Mouse (Mus musculus) neural tube, embryonic 12.5 days (tissue): ENCODE results near the gene Rasl11a. TPM values are rescaled to one million over a fixed set of nuclear protein-coding genes. Genes with fewer than 3 reads are reported as not detected.
"Not testable (repeated sequence)": the region's sequence is repeated elsewhere in the genome, so short reads cannot be mapped to it uniquely, and the experiment has no call there.

ENCODE experiments used
- ATAC-seq: fragments of 200-750 bp; cut with Nextera tagmentation; 2 replicates; pipeline ENCODE4 v1.8.0; 2017; ENCODE audit warnings: low read depth, mild to moderate bottlenecking, moderate TSS enrichment, moderate library complexity; ENCODE audit not compliant: low FRiP score
- H3K27ac ChIP-seq: fragments of 300-500 bp; sonication (generic); 2 replicates; pipeline ENCODE4 v1.5.1; 2016
- H3K27me3 ChIP-seq: fragments of 300-500 bp; sonication (generic); replicated peaks from 2 replicates; pipeline ENCODE4 v1.6.1; 2016; ENCODE audit warnings: mild to moderate bottlenecking
- H3K36me3 ChIP-seq: fragments of 300-500 bp; sonication (generic); 2 replicates; pipeline ENCODE4 v1.6.1; 2016; ENCODE audit warnings: mild to moderate bottlenecking
- H3K4me1 ChIP-seq: fragments of 300-500 bp; sonication (generic); 2 replicates; pipeline ENCODE4 v1.6.1; 2016
- H3K4me2 ChIP-seq: fragments of 300-500 bp; sonication (generic); replicated peaks from 2 replicates; pipeline ENCODE4 v1.6.1; 2016; ENCODE audit warnings: mild to moderate bottlenecking
- H3K4me3 ChIP-seq: fragments of 300-500 bp; sonication (generic); 2 replicates; pipeline ENCODE4 v1.5.1; 2016
- H3K9ac ChIP-seq: fragments of 300-500 bp; sonication (generic); 2 replicates; pipeline ENCODE4 v1.6.1; 2016; ENCODE audit warnings: mild to moderate bottlenecking
- H3K9me3 ChIP-seq: fragments of 300-500 bp; sonication (generic); 2 replicates; pipeline ENCODE4 v1.6.1; 2016; ENCODE audit warnings: mild to moderate bottlenecking
- WGBS: fragments of 180-500 bp; shearing (Covaris S2); methylation state at CpG from one replicate; pipeline ENCODE4 v1.1.7; 2016; 5-methylcytosine and 5-hydroxymethylcytosine counted together
- polyA plus RNA-seq: library from polyadenylated mRNA; unstranded; fragments of >200 nt; fragmentation: Nextera tagmentation; extraction: Ambion mirVana; gene quantifications from 2 replicates; pipeline ENCODE4 v1.2.1, GENCODE M21; 2016

Rasl11a gene
- polyA plus RNA-seq, 1 experiment from 2014 or later: 23.4 TPM

DNA sequence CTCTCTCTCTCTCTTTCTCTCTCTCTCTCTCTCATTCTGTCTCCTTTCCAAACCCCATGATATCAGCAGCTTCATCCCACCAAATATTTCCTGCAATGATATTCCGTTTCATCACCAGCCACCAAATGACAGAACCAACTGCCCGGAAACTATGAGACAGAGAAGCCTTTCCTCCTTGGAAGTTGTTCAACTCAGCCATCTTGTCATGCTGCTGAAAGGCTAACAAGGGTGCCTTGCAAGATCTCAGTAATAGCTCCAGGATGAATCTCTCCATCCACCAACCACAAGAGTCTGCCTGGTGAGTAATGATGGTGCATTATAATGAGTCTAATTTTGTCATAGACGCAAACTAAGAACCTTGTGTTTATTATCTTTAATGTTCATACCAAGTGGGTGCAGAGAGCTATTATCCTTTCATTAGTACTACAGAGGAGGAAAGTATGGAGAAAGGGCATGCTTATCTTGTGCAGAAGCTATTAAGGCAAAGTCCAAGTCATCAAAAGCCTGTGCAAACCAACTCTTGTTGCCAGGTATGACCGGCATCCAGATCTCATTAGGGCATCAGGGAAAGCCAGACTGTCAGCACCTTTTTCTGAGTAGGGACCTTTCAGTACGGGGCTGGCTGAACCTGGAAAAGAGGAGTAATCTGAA lies 28.2 kb downstream of the Rasl11a start:
- H3K4me2 ChIP-seq: no peak overlapping the region
- no peaks in the 10 kb centered on the region for H3K27me3 ChIP-seq
- 0 out of 2 replicates have a peak, but pooled peaks cover 4% of the 10 kb centered on the region for H3K4me1 ChIP-seq
- no peak overlapping the region for H3K9ac ChIP-seq
- no peaks in the 10 kb centered on the region for H3K9me3 ChIP-seq
- H3K4me3 ChIP-seq: no peak overlapping the region
- ATAC-seq: no peak
- no peaks in the 10 kb centered on the region for H3K36me3 ChIP-seq
- no peak overlapping the region for H3K27ac ChIP-seq
- 96% methylated on average over 5 of the region's 5 CpGs for WGBS

DNA sequence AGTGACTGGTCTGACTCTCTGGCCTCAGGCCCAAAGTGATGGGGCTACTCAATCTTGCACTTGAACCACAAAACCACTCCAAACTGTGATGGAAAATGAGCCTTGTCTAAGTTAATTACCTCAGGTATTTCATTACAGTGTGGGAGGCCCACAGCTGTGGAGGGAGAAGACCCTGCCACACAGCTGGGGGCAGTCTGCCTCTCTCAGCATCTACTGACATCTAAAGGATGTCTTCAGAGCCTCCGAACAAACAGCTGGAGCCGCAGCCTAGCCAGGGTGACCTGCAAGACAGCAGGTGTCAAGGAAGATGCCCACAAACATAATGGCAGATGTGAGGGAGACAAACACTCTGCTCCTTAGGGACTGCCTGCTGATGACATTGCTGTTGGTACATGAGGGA lies 31.2 kb downstream of the Rasl11a start:
- Histone ChIP-seq H3K27me3 (no peaks in the 10 kb centered on the region), H3K9ac (no peak overlapping the region), H3K4me2 (no peak overlapping the region), H3K9me3 (no peaks in the 10 kb centered on the region), H3K27ac (no peak overlapping the region), H3K36me3 (no peaks in the 10 kb centered on the region), H3K4me1 (no peaks in the 10 kb centered on the region), H3K4me3 (no peak overlapping the region)
- no peak for ATAC-seq
- WGBS: 62% methylated on average over 2 of the region's 2 CpGs

DNA sequence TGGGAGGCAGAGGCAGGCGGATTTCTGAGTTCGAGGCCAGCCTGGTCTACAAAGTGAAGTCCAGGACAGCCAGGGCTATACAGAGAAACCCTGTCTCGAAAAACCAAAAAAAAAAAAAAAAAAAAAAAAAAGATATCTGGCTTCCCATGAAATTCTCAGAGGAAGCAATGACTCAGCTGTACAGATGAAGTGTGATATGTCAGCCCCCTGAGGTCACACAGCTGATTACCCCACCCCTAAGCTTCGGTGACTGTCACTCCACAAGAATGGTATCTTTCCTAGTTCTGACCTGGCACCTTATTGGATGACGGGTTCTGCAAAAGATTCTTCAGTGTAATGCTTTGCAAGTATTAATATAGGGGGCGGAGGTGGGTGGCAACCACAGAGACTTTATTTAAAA lies 33.0 kb downstream of the Rasl11a start:
- not testable (repeated sequence) for H3K36me3 ChIP-seq, H3K9ac ChIP-seq, H3K27me3 ChIP-seq, ATAC-seq, H3K27ac ChIP-seq, H3K4me1 ChIP-seq, H3K4me2 ChIP-seq, H3K9me3 ChIP-seq, H3K4me3 ChIP-seq
- WGBS: 85% methylated on average over 5 of the region's 6 CpGs

DNA sequence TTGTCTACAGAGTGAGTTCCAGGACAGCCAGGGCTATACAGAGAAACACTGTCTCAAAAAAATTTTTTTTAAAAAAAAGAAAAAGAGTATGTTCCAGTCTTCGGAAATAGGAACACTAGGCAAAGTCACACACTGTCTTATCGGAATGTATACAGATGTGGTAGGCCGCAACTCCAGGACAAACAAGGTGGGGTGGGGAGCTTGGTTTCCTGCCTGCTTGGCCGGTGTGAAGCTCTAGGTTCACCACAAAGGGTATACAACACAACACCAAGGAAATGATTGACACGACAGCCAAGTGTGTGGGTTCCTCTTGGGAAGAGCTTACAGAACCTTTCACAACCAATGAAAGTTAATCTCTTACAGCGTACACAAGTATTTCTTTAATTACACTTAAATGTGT lies 37.4 kb downstream of the Rasl11a start:
- no peaks in the 10 kb centered on the region for H3K9me3 ChIP-seq
- H3K4me1 ChIP-seq: no peaks in the 10 kb centered on the region
- ATAC-seq: no peak
- WGBS: 89% methylated on average over 6 of the region's 6 CpGs
- H3K4me2 ChIP-seq: no peak overlapping the region
- no peaks in the 10 kb centered on the region for H3K36me3 ChIP-seq
- H3K9ac ChIP-seq: no peak overlapping the region
- no peak overlapping the region for H3K27ac ChIP-seq
- H3K27me3 ChIP-seq: no peaks in the 10 kb centered on the region
- no peak overlapping the region for H3K4me3 ChIP-seq

DNA sequence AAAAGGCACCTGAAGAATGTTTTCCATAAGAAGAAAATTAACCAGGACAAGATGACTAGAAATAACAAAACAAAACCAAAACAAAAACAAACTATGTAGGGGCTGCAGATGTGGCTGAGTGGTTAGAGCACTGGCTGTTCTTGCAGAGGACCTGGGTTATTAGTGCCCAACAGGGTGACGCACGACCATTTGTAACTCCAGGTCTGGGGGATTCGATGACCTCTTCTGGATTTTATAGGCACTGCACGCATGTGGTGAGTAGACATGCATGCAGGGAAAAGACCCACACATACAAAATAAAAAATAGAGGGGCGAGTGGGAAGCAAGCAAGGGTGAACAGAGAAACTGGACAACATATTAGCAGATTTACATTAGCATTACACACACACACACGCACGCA lies 38.2 kb downstream of the Rasl11a start:
- Histone ChIP-seq H3K4me2 (no peak overlapping the region), H3K4me1 (no peaks in the 10 kb centered on the region), H3K9ac (no peak overlapping the region), H3K9me3 (no peaks in the 10 kb centered on the region), H3K27ac (no peak overlapping the region), H3K36me3 (no peaks in the 10 kb centered on the region), H3K27me3 (no peaks in the 10 kb centered on the region), H3K4me3 (no peak overlapping the region)
- no peak for ATAC-seq
- 71% methylated on average over 7 of the region's 7 CpGs for WGBS

DNA sequence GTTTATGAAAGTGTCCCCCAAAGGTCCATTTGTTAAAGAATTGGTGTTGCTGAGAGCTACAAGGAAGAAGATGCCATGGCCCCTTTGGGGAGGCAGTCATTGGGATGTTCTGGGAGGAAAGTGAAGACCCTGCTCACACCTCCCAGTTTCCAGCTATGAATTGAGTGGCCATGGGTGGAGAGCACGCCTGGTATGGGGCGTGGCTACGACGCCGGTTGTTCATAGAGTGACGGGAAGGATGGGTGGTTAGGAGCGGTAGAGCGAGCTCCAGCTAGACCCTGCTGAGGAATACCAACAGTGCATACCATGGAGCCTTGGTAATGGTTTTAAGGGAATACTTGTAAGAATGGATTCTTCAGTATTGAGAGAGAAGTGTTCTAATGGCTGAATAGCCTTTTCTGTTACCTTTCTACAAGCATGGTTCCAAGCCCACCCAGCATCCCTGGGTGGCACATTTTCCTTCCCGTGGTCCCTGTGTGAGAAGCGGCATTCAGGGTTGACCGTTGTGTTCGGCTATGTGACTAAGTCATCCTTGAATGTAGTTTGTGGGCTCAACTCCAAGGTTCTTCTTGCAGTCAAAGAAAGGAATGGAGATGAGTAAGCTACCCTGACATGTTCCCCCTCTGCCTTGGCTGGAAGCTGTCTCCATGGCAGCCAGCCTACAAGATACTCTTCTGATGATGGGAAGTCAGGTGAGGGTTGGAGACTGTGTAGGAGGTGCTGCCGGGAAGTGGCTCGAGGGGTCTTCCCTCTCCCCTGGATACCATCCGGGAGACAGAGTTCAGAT lies 38.8 kb downstream of the Rasl11a start:
- H3K4me2 ChIP-seq: no peak overlapping the region
- no peak overlapping the region for H3K4me3 ChIP-seq
- no peaks in the 10 kb centered on the region for H3K9me3 ChIP-seq
- WGBS: 86% methylated on average over 15 of the region's 15 CpGs
- H3K36me3 ChIP-seq: no peaks in the 10 kb centered on the region
- no peak overlapping the region for H3K9ac ChIP-seq
- H3K4me1 ChIP-seq: no peaks in the 10 kb centered on the region
- H3K27ac ChIP-seq: no peak overlapping the region
- H3K27me3 ChIP-seq: no peaks in the 10 kb centered on the region
- ATAC-seq: no peak

DNA sequence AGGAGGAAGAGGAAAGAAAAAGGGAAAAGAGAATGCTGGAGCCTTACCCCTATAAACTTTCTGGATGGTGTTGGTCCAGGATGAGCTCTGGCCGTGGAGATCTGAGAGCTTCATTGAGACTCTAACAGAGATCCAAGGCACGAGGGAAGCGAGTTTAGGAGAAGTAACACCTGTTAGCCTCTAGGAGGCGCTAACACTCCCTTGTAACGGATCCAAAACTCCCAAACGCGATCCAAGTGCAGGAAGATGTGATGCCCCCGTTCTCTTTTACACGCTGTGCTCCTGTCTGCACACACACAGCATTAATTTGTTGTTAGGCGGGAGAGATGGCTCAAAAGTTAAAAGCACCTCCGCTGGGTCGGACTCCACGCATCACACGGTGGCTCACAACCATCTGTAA lies 46.3 kb downstream of the Rasl11a start:
- Histone ChIP-seq H3K27ac (no peak overlapping the region), H3K4me3 (no peak overlapping the region), H3K9me3 (no peaks in the 10 kb centered on the region), H3K4me1 (no peaks in the 10 kb centered on the region), H3K36me3 (no peaks in the 10 kb centered on the region), H3K9ac (no peak overlapping the region), H3K27me3 (no peaks in the 10 kb centered on the region), H3K4me2 (peak overlapping the region; percentile 44)
- ATAC-seq: no peak
- 11% methylated on average over 14 of the region's 14 CpGs for WGBS

DNA sequence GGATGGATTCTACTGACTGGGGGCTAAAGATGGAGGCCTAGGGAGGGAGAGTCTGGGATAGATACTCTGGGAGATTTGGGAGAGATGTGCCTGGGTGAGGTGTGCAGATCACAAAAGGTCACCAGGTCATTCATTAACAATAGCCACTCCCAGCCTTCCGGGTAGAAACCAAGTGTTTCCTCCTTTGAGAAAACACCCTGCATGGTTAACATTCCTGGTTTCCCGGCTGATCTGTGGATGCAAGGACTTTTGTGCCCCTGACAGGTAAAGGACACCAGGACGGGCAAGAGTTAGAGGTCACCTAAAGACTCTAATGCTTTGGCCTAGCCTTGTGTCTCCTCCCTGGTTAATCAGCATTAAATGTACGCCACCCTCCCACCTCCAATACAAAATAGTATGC lies 48.0 kb downstream of the Rasl11a start:
- Histone ChIP-seq H3K4me3 (no peak overlapping the region), H3K27ac (no peak overlapping the region), H3K27me3 (no peaks in the 10 kb centered on the region), H3K9ac (no peak overlapping the region), H3K4me2 (no peak overlapping the region), H3K9me3 (no peaks in the 10 kb centered on the region), H3K36me3 (no peaks in the 10 kb centered on the region), H3K4me1 (no peaks in the 10 kb centered on the region)
- no peak for ATAC-seq
- WGBS: 80% methylated on average over 4 of the region's 4 CpGs

DNA sequence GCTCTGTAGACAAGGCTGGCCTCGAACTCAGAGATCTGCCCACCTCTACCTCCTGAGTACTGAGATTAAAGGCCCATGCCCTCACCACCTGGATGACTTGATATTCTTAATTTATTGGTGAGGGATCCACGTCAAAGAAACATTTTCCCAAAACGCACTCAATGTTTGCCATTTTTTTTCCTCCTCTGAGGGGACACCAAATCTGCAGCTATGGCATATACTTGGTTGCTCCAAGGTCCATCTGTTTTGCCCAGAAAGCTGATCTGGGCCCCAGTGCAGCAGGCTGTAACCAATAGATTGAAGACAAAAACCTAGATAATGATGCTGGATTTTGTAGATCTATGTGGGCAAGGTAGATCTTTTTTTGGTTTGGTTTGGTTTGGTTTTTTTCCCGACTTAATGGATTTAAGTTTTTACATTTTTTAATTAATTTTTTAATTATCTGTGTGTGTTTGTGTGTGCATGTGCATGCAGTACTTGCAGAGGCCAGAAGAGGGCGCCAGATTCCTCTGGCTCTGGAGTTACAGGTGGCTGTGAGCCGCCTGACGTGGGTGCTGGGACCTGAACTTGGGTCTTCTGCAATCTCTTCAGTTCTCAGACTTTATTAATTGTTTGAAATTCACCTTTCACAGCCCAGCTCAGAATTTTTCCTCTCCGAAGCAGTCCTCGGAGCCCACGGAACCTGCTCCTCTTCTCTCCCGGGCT lies 48.8 kb downstream of the Rasl11a start:
- WGBS: 85% methylated on average over 11 of the region's 11 CpGs
- Histone ChIP-seq H3K9ac (no peak overlapping the region), H3K4me1 (no peaks in the 10 kb centered on the region), H3K27me3 (no peaks in the 10 kb centered on the region), H3K36me3 (no peaks in the 10 kb centered on the region), H3K9me3 (no peaks in the 10 kb centered on the region), H3K27ac (no peak overlapping the region), H3K4me2 (no peak overlapping the region), H3K4me3 (no peak overlapping the region)
- no peak for ATAC-seq

DNA sequence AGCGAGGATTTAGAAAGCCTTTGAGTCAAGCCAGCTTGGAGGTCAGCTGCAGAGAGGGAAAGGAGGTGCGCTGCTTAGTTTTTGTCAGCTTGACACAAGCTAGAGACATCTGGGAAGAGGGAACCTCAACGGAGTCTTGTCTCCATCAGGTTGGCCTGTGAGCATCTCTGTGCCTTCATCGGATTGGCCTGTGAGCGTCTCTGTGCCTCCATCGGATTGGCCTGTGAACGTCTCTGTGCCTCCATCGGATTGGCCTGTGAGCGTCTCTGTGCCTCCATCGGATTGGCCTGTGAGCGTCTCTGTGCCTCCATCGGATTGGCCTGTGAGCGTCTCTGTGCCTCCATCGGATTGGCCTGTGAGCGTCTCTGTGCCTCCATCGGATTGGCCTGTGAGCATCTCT lies 50.8 kb downstream of the Rasl11a start:
- H3K4me1 ChIP-seq, ATAC-seq, H3K36me3 ChIP-seq, H3K4me3 ChIP-seq, H3K9me3 ChIP-seq, H3K27me3 ChIP-seq, H3K9ac ChIP-seq, H3K4me2 ChIP-seq, H3K27ac ChIP-seq: not testable (repeated sequence)
- WGBS: 91% methylated on average over 15 of the region's 16 CpGs

DNA sequence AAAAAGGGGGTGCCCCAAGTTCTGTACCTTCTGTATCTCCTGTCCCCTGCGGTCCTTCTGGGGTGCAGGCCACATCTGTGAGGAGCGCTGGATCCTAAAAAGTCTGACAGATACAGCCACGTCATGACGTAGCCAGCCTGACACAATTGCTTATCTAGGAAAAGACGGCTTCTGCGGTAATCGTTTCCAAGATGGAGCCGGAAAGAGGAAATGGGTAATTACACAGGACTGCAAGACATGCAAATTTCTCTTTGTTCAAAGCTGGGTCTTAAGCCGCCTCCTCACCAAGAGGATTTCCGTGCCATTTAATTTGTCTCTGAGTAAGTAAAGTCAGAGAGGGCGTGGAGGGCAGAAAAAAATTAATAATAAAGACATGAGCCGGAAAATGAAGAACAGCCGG lies 52.1 kb downstream of the Rasl11a start:
- H3K36me3 ChIP-seq: no peaks in the 10 kb centered on the region
- ATAC-seq: no peak
- 82% methylated on average over 13 of the region's 13 CpGs for WGBS

More for the DNA sequence above, 52.1 kb downstream of the Rasl11a start:
- H3K4me1 ChIP-seq: no peaks in the 10 kb centered on the region
- no peak overlapping the region for H3K4me2 ChIP-seq
- no peak overlapping the region for H3K4me3 ChIP-seq
- H3K9me3 ChIP-seq: no peaks in the 10 kb centered on the region
- no peaks in the 10 kb centered on the region for H3K27me3 ChIP-seq
- H3K9ac ChIP-seq: no peak overlapping the region
- no peak overlapping the region for H3K27ac ChIP-seq
